Mouse (Mus musculus) testis, adult 2 months (tissue): Measurements from ENCODE around the gene Lingo3.

Experiments used
- CTCF ChIP-seq: fragments of 200-500 bp; IDR thresholded peaks from 2 replicates; pipeline ENCODE4 v1.5.1; 2012; ENCODE audit warnings: low read depth, mild to moderate bottlenecking, inconsistent platforms, low read length, moderate library complexity; ENCODE audit not compliant: control insufficient read depth, insufficient read depth, insufficient replicate concordance
- POLR2A ChIP-seq: fragments of 200-500 bp; IDR thresholded peaks from 2 replicates; pipeline ENCODE4 v1.6.1; 2012; ENCODE audit warnings: low read depth, mild to moderate bottlenecking, inconsistent platforms, low read length, moderate library complexity; ENCODE audit not compliant: control insufficient read depth

DNA sequence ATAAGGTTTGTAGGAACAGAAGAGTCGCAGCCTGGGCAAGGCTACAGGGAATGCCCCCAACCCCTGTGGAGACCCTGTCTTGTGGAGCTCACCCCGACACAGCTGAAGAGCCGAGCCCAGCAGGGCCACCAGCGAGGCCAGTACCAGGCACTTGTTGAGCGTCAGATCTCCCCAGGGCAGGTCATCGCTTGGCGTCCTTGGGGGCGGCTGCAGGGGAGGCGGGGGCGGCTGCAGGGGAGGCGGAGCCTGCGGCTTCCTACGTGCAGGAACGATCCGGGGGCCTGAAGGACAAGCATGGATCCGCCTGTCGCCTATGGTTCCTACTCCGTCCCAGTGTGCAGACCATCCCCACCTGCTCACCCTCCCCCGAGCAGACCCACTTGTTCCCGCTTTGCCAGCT is 33.8 kb downstream of the Lingo3 start:
- TF ChIP-seq CTCF (no peak), POLR2A (no peak)
